Mouse (Mus musculus): ENCODE results near the gene Pdgfd.

Pdgfd gene

DNA sequence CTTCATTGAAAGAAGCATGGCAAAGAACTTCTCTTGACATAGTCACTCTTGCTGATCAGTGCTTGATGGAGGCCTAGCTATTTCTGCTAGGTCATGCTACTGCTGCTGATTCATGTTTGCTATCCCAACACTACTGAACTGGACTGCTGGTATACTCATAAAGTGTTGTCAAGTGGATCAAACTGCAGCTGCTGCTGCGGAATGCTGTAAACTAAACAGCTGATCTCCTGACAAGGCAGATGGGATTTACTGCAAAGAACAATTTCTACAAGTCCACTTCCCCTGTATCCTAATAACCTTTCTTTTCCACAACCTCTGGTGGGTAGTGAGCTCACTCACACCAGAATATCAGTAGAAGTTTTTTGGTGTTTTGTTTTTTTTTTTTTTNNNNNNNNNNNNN is 148.7 kb downstream of the Pdgfd start:
- no peak for DNase-seq (ENCODE audit: low spot score in 2 of 2)

DNA sequence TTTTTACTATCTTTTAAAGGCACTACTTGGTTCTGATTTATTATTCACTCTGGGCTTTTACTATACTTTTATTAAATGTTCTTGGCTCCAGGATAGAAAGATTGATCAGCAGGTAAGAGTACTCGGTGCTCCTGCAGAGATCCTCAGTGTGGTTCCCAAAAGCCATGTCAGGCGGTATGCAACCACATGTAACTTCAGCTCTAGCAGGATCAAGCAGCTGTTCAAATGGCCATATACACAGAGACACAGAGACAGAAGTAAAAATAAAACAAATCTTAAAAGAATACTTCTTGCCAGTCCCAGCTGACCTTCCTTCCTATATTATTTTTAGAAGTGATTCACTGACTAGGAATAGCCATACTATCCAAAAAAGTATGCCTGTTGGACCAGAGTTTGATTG is 157.0 kb downstream of the Pdgfd start:
- DNase-seq (ENCODE audit: low spot score in 2 of 2), result no peak

DNA sequence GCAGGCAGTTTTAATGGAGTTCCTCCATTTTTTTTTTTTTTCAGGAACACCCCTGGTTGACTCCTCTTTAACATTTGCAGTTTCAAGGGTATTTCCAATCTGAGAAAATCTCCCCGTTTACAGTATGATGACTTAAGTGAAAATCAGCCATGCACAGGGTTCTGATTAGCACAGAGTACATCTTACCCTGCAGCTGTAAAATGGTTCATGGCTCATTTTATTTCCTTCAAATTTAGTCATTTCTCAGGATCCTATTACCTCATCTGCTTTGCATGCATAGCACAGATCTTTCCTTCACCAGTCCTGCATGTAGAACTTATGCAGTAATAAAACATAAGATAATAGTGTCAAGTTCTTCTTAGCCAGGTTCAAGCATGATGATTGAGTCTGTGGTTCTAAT is 165.1 kb downstream of the Pdgfd start:
- DNase-seq (ENCODE audit: low spot score in 2 of 2), result no peak

DNA sequence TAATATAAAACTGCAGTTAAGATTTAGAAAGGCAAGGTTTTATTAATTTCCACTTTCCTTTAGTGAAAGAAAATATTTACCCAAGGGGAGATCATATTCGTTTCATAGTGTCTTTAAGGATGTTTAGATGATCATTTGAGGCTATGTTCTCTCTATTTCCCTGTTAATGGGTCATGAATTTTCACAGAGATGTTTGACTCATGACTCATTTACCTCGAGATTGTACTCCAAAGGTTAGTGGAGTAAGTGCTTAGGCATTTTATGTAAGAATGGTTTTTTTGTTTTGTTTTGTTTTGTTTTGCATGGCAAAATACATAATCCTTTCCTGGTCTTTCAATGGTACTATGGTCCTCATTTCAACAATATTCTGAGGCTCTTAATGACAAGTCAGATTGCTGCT is 167.9 kb downstream of the Pdgfd start:
- no peak for DNase-seq (ENCODE audit: low spot score in 2 of 2)

DNA sequence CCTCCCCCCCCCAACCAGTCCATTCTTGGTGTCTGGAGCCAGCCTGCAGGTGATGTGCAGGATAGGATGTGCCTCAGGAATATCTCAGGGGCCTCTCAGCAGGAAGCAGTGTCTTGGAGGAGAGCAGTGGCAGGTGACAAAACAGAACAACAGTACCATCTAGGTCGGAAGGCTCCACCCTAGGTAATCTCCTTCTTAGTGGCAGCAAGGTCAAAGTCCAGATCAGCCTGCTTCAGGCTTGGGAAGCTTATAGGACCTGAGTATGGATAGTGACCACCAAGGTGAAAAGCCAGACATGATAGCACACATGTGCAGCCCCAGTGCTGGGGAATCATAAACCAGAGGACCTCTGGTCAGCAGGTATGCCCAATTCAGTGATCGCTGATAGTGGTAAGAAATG is 169.5 kb downstream of the Pdgfd start:
- no peak for DNase-seq (ENCODE audit: low spot score in 2 of 2)

DNA sequence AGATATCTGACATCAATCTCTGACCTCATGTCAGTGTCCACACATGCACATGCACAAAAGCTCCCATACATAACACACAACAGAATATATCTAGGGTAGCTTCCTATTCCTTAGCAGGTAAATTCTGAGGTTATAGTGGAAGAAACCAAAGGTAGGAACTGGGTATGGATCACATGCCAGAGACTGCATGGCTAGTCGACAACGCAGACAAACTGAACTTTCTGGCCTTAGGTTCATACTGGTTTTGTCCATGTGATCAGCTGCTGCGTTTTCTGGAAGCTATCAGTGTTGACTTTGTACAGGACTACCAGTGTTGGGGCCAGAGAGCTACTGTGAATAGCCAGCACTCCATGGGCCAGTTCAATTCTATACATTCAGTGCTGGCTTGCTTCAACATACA is 170.0 kb downstream of the Pdgfd start:
- no peak for DNase-seq (ENCODE audit: low spot score in 2 of 2)

DNA sequence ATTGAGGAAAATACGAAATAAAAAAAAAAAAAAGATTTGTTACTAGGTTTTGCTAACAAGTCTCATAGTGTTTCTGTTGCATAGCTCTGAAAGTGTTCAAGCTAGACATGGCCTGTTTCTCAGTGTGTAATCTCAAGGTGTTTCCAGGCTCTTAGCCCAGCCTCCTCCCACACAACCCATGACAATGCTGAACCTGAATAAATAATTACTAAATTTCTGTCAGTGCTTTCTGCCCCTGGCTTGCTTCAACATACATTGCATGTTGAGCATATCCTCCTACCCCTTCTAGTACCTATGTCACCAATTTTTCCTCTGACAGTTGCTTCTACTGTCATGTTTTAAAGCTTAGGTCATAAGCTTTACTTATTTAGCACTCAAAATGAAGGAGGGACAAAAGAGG is 171.0 kb downstream of the Pdgfd start:
- no peak for DNase-seq (ENCODE audit: low spot score in 2 of 2)

DNA sequence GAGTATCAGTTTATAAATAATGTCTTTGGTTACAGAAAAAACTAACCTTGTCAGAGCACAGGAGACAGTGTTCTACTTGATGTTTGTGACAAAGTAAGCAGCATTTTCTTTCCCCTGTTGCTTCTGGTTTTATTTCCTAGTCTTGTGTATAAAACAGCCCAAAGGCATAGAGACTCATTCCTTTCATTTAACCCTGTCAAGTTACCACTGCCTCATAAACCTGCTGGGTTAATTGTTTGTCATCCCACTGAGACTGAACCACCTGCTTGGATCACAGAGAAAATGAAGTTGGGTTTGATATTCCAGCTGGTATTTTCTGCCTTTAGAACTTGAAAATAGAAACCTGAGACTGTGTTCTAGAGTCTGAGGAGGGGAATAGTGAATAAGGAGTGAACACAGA is 172.4 kb downstream of the Pdgfd start:
- no peak for DNase-seq (ENCODE audit: low spot score in 2 of 2)

DNA sequence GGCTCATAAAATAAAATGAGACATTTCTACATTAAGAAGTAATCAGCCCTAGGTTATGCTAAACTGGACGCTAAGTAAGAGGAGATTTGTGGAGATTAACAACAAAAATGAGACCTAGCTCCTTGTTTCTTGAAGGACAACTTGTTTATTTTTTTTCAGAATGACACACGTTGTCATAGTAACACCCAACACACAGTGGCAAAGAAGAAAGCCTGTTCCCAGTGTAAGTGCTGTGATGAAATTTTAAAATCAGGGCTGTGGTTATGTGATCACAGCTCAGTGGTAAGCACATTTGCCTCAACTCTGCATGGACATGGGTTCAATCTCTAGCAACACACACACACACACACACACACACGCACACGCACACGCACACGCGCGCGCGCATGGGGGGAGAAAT is 174.5 kb downstream of the Pdgfd start:
- DNase-seq (ENCODE audit: low spot score in 2 of 2), result no peak

DNA sequence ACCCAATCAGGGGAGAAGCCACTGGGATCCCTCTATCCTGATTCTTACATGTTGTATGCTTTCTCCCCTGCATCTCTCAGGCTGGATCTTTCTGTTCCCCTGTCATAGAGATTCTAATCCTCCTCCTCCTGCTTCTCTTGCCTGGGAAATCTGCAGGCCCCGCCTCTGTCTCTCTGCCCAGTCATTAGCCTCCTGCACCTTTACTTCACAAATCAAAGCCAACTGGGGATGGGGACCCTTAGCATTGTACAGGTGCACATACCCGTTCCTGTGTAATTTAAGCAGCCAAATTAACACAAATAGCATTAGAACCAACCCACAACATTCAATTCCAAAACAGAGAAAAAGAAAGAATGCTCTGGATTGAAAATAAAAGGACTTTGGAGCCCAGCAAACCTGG is 176.1 kb downstream of the Pdgfd start:
- DNase-seq (ENCODE audit: low spot score in 2 of 2), result no peak

DNA sequence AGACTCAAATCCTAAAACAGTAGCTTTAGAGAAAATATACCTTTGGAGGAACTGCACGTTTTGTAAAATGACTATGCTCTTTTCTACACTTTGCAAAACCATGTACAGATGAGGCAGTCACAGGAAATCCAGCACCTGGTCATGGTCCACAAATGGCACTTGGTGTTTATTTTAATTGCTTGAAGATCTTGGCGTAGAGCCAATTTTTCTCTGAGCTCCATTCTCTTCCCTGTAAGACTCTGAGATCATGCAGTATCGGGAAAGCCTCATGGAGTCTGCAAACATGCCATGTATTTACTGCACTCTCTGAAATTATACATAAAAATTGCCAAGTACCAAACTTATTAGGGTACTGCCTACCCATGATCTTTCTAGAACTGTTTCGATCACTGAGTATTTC is 176.5 kb downstream of the Pdgfd start:
- no peak for DNase-seq (ENCODE audit: low spot score in 2 of 2)

DNA sequence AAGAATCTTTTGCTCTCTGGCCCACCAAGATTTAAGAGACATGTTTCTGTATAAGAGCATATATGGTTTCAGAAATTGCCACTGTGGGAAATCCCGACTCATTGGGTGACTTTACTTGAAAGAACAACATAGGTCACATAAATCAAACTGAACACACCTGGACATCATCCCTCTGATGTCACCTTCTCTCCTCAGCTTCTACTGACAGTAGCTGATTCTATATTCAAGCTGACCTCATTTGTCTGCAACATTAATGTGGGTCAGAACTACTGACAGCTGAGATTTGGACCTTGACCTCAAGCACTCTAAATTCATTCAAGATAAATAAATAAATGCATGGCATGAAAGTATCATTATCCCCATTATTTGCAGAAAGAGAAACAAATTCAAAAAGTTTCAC is 177.0 kb downstream of the Pdgfd start:
- DNase-seq (ENCODE audit: low spot score in 2 of 2), result no peak

DNA sequence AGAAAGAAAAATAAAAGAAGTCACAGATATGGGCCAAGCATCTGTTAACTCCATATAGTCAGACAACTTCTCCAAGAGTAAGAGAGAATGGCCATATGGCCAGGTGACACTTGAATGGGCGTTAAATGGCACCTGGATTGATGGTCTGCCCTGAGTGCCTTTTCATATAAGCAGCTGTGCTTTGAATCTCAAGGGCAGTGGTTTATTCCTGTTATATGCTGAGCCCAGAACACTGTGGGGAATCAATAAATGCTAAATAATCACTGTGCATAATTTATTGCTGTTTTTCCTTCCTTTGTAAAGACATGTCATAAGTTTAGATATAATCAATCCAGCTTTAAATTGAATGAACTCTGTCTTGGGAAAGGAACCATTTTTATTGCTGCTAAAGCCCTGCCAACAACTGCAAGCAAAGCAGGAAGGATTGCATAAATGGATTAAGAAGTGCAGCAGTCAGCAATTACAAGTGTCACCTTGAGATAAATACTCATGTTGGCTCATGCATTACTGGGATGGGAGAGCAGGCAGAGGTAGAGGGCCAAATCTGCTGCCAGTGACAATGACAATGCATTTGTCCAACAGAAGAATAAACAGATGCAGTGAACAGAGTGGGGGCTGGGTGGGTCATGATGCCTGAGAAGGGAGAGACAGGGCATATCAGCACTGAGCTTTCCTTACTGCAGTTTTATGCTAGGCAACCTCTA is 185.0 kb downstream of the Pdgfd start:
- no peak for DNase-seq (ENCODE audit: low spot score in 2 of 2)

DNA sequence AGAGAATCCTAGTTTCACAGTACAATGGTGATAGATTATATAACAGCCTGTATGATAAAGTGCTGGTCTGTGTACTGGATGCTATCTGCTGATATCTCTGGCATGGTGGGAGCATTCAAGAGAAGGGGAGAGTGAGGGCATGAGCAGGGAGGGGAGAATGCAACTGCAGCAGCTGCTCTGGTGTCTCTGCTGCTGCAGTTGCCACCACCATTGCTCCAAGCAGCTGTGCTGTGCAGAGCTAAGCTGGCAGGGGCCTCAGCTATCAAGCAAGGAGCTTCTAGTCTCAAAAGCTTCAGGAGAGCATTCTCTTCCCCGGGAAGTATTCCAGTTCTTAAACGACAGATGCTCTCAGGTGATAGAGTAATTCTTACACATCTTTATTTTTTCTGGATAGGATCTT is 192.4 kb downstream of the Pdgfd start:
- no peak for DNase-seq (ENCODE audit: low spot score in 2 of 2)

DNA sequence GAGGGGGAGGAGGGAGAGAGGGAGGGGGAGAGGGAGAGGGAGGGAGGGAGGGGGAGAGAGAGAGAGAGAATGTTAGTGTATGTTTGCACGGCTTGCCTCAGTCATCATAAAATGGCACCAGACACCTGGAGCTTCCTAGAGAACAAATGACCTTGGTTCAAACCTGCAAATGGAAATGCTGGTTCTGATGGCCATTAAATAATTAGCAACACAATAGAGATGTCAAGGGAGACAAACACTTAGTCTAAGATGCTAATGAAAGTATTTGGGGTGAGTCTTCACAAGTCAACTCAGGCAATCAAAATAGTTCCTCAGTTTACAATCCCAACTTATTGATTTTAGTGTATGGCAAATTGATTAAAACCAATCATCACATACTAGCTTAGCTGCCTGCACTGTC is 198.2 kb downstream of the Pdgfd start:
- DNase-seq (ENCODE audit: low spot score in 2 of 2), result no peak

DNA sequence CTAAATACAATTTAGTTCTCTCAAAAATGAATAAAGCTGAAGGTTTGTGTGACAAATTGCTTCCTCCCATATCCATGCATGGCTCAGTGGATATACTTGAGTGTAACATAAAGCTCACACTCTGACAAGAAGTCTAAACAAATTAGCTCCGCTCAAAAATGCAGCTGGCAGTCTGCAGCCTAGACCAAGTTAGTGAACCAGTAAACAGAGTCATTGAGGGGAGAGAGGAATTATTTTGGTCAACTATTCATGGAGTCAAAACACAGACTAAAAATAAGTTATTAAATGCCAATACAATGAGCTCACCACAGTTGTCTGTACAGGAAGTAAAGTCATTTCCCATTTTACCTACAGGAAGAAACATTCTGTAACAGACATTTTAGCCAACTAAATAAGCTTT is 233.4 kb downstream of the Pdgfd start:
- no peak for DNase-seq (ENCODE audit: low spot score in 2 of 2)

DNA sequence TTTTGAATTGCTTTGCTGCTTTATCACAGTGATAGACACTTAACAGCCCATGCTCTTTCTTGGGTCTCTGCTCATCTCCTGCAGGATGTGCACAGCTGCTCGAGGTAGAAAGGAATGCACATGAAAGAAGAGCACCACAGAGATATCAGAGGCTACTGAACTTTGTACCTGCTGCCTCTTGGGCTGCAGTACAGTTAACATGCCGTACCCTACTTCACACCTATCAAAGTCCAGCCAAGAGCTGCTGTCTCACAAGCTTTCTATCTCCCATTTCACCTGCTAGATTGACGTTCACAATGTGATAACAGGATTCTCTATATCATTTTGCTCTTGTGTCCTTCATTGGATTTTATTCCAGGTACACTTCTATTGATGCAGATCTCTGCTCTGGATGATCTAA is 238.2 kb downstream of the Pdgfd start:
- DNase-seq (ENCODE audit: low spot score in 2 of 2), result no peak

DNA sequence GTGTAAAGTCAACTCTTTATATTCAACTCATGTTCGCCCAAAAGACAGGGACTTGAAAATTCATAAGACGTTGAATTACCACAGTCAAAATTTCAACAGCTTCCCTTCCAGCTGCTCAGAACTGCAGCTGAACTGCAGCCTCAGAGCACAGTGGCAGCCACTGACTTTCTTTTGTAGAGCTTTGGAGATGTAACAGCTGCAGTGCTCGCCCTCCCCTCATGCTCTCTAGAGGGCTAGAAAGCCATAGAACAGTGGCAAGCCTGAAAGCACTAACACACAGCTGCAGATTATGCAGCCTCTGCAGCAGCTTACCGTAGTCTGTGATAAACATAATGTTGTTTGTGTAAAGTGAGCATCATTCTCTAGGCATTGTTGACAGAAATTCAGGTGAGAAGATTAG is 239.6 kb downstream of the Pdgfd start:
- DNase-seq (ENCODE audit: low spot score in 2 of 2), result no peak

DNA sequence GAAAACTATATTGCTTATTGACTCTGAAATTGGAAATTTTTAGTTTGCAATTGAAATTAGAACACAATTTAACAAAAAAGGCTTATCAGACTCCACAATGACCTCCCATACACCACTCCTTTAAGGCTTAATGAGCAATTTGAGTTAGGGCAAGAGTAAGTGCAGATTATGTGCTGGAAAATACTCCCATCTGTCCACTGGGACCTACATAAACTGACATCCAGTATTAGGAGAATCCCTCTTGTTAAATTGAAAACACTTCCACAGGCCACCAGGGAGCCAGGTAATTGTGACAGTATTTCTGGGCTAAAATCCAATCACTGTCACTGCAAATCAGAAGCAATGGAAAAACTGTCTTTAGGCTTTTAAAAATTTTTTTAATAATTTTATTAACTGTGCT is 256.2 kb downstream of the Pdgfd start:
- DNase-seq (ENCODE audit: low spot score in 2 of 2), result no peak
